Mouse (Mus musculus): ENCODE data around the gene Ly6f.

GRCm38 (mm10) chr15:75309946-75310345 is 41.7 kb downstream of the Ly6f start:
- TF ChIP-seq GATA1 (IDR thresholded peaks at IDR 0.05; ENCODE audit: low read length): no peak
- TF ChIP-seq TAL1 (IDR thresholded peaks at IDR 0.05; ENCODE audit: low read length): no peak
